Mouse (Mus musculus) forebrain, embryonic 16.5 days (tissue): ENCODE data around the gene Plekhg6. TPM values are rescaled to one million over a fixed set of nuclear protein-coding genes. Genes with fewer than 3 reads are reported as not detected.

Experiments used
- ATAC-seq: fragments of 200-750 bp; cut with Nextera tagmentation; 2 replicates; pipeline ENCODE4 v1.8.0; 2017; ENCODE audit warnings: mild to moderate bottlenecking, moderate library complexity
- H3K27ac ChIP-seq: fragments of 300-500 bp; sonication (generic); 2 replicates; pipeline ENCODE4 v1.5.1; 2014; ENCODE audit warnings: low read length, control low read depth
- H3K27me3 ChIP-seq: fragments of 300-500 bp; sonication (generic); replicated peaks from 2 replicates; pipeline ENCODE4 v1.6.1; 2014; ENCODE audit warnings: low read length; ENCODE audit not compliant: control insufficient read depth, insufficient read depth
- H3K36me3 ChIP-seq: fragments of 300-500 bp; sonication (generic); 2 replicates; pipeline ENCODE4 v1.6.1; 2014; ENCODE audit not compliant: control insufficient read depth, insufficient read depth
- H3K4me1 ChIP-seq: fragments of 300-500 bp; sonication (generic); replicated peaks from 2 replicates; pipeline ENCODE4 v1.6.1; 2014; ENCODE audit warnings: low read length; ENCODE audit not compliant: control insufficient read depth, insufficient read depth
- H3K4me2 ChIP-seq: fragments of 300-500 bp; sonication (generic); 2 replicates; pipeline ENCODE4 v1.6.1; 2014; ENCODE audit warnings: mild to moderate bottlenecking, low read length, control low read depth
- H3K4me3 ChIP-seq: fragments of 300-500 bp; sonication (generic); replicated peaks from 2 replicates; pipeline ENCODE4 v1.5.1; 2014; ENCODE audit warnings: mild to moderate bottlenecking, low read length, control low read depth
- H3K9ac ChIP-seq: fragments of 300-500 bp; sonication (generic); replicated peaks from 2 replicates; pipeline ENCODE4 v1.6.1; 2014; ENCODE audit warnings: low read depth, low read length, control low read depth
- H3K9me3 ChIP-seq: fragments of 300-500 bp; sonication (generic); 2 replicates; pipeline ENCODE4 v1.6.1; 2016; ENCODE audit warnings: low read length; ENCODE audit not compliant: control insufficient read depth
- WGBS: fragments of 180-500 bp; shearing (Covaris S2); extraction: QIAGEN DNeasy Blood & Tissue Kit; methylation state at CpG from one replicate; pipeline ENCODE4 v1.1.7; 2014; 5-methylcytosine and 5-hydroxymethylcytosine counted together
- polyA plus RNA-seq: library from polyadenylated mRNA; unstranded; fragments of >200 nt; fragmentation: Nextera tagmentation; extraction: Ambion mirVana; gene quantifications from 2 replicates; pipeline ENCODE4 v1.2.1, GENCODE M21; 2015

Gene Plekhg6
- polyA plus RNA-seq, 1 experiment from 2014 or later, result not detected

DNA sequence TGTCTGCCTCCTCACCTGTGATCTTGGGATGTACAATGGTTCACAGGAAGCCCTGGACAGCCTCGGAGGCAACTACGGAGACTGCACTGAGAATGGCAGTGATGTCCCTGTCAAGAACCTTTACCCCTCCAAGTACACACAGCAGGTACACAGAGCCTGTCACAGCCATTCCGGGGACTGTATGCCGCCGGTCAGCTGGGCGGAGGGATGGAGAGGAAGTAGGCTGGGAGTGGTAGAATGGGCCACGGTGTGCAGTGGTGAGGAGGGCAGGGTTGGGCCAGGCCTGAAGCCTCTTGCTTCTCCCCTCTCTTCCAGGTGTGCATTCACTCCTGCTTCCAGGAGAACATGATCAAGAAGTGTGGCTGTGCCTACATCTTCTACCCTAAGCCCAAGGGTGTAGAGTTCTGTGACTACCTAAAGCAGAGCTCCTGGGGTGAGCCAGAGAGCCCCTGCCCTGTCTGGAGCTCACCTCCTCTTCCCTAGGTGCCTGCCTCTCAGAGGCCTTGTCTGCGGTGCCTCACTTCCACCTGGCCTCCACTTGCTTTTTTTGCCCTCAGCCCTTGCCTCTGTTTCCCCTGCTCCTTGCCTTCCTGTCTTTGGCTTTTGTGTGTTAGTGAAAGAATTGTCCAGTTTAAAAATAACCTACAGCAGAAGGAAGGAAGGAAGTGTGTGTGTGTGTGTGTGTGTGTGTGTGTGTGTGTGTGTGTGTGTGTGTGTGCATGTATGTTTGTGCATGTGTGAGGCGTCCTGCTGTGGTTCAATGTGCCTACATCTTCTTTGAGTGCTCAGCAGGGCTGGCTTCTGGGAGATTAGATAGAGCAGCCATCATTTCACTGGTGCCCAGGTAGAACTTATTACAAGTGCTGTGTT is 41.6 kb downstream of the Plekhg6 start:
- ATAC-seq, result no peak
- no peaks in the 10 kb centered on the region for H3K36me3 ChIP-seq
- no peaks in the 10 kb centered on the region for H3K9me3 ChIP-seq
- H3K4me2 ChIP-seq, result no peak overlapping the region
- no peak overlapping the region for H3K9ac ChIP-seq
- H3K27ac ChIP-seq, result no peak overlapping the region
- H3K4me3 ChIP-seq, result no peak overlapping the region
- 73% methylated on average over 9 of the region's 9 CpGs for WGBS
- H3K27me3 ChIP-seq, result no peaks in the 10 kb centered on the region
- H3K4me1 ChIP-seq, result no peaks in the 10 kb centered on the region

DNA sequence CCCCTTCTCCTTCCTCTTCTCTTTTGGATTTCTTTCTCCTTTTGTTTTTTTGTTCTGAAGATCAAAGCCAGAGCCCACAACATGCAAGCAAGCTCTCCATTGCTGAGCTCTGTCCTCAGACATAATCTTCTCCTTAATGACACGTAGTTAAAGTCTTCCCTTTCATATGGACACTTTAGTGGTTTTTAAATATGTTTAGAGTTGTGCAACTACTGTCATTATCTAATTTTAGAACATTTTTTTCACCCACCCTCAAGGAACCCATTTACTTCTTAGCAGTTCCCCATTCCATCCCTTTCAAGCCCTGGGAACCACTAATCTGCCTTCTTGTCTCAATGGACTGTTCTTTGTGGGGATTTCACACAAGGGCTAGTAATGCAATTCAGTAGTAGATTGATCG is 46.2 kb downstream of the Plekhg6 start:
- H3K36me3 ChIP-seq, result no peaks in the 10 kb centered on the region
- H3K4me1 ChIP-seq, result peaks cover 7% of the 10 kb centered on the region; the same call in 1 of the 2 replicates
- no peak overlapping the region for H3K27ac ChIP-seq
- no peak overlapping the region for H3K4me3 ChIP-seq
- H3K4me2 ChIP-seq, result no peak overlapping the region
- ATAC-seq, result no peak
- no peak overlapping the region for H3K9ac ChIP-seq
- WGBS, result 44% methylated on average over 2 of the region's 2 CpGs
- H3K27me3 ChIP-seq, result no peaks in the 10 kb centered on the region
- no peaks in the 10 kb centered on the region for H3K9me3 ChIP-seq

DNA sequence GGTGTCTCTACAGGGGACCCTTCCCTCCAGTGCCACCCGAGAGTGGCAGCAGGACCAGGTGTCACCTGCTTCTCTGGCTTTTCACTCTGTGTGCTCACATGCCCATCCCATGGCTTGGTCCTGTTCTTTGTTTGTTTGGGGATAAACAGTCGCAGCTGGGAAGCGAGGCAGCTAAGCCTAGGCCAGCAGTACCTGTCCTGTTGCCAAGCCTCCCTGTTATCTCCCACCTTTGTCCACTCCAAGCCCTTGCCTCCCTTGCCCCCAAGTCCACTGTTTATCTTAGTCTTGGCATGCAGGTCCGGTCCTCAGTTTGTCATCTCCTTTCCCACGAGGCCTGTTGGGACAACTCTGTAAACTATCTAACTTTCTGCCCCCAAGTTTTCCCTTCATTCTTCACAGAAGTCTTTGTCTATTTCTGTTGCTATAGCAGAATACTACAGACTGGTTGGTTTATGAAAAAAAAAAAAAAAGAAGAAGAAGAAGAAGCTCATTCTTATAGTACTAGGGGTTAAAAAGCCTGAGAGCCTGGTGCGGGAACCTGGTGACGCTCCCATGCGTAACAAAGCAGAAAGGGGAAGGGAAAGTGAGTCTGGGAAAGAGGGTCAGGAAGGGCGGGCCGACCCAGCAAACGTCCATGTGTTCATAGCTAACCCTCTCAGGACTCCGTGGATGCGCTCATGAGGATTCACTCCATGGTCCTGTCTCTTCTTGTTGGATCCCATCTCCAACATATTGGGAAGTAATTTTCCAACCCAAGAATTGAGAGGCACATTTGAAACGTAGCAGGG is 47.3 kb downstream of the Plekhg6 start:
- ATAC-seq, result no peak
- Histone ChIP-seq H3K4me2 (no peak overlapping the region), H3K4me1 (peaks cover 7% of the 10 kb centered on the region; the same call in 1 of the 2 replicates), H3K9ac (no peak overlapping the region), H3K27me3 (no peaks in the 10 kb centered on the region), H3K27ac (no peak overlapping the region), H3K4me3 (no peak overlapping the region), H3K9me3 (no peaks in the 10 kb centered on the region), H3K36me3 (no peaks in the 10 kb centered on the region)
- 75% methylated on average over 14 of the region's 14 CpGs for WGBS

DNA sequence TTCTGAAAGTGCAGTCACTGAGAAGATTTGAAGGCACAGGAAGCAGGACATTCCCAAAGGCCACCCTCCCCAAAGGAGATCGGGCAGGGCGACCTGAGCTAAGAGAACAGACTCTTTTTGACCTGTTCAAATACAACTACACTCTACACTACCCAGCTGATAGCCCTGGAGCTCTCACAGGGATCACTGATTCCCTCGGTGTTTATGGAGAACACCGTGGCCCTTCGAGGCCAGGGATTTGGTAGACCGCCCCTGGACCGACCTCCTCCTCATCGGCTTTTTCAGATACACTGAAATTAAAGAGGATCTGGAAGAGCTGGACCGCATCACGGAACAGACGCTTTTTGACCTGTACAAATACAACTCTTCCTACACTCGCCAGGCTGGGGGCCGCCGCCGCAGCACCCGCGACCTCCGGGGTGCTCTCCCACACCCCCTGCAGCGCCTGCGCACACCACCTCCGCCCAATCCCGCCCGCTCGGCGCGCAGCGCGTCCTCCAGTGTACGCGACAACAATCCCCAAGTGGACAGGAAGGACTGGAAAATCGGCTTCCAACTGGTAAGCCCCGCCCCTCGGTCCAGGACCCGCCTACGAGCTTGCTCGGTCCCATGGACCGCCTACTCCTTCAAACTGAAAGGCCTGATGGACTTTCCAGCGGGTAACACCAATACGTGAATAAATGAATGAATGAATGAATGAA is 49.8 kb downstream of the Plekhg6 start:
- WGBS, result under 1% methylated on average over 39 of the region's 39 CpGs
- Histone ChIP-seq H3K27ac (no peak overlapping the region), H3K36me3 (no peaks in the 10 kb centered on the region)

DNA sequence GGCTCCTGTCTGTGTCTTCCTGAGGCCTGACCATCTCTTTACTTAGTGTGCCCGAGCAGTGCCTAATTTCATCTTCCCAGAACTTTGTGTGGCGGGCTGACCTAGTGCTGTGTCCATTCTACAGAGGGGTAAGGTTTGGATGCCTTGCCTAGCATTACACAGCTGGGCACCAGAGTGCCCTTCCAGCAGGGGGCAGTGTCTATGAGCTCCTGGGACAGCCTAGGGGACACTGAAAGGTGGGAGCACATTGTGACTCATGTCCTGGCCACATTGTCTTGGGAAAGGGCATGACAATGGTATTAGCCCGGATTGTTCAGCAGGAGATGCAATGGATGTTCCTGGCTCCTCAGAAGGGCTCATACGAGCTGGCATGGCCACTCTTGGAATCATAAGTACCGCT is 52.4 kb downstream of the Plekhg6 start:
- no peaks in the 10 kb centered on the region for H3K9me3 ChIP-seq
- H3K9ac ChIP-seq, result no peak overlapping the region
- WGBS, result 82% methylated on average over 5 of the region's 5 CpGs
- H3K4me1 ChIP-seq, result peaks cover 7% of the 10 kb centered on the region; the same call in 1 of the 2 replicates
- no peak overlapping the region for H3K4me2 ChIP-seq
- no peak overlapping the region for H3K27ac ChIP-seq
- no peak overlapping the region for H3K4me3 ChIP-seq
- no peaks in the 10 kb centered on the region for H3K27me3 ChIP-seq
- no peaks in the 10 kb centered on the region for H3K36me3 ChIP-seq
- no peak for ATAC-seq

More for the DNA sequence above, 49.8 kb downstream of the Plekhg6 start:
- Histone ChIP-seq H3K27me3 (no peaks in the 10 kb centered on the region), H3K4me2 (peak overlapping the region; percentile 93), H3K4me1 (peaks cover 7% of the 10 kb centered on the region; the same call in 1 of the 2 replicates), H3K4me3 (peak overlapping the region; percentile 61), H3K9ac (peak overlapping the region; percentile 66), H3K9me3 (no peaks in the 10 kb centered on the region)
- ATAC-seq, result peak; percentile 88

DNA sequence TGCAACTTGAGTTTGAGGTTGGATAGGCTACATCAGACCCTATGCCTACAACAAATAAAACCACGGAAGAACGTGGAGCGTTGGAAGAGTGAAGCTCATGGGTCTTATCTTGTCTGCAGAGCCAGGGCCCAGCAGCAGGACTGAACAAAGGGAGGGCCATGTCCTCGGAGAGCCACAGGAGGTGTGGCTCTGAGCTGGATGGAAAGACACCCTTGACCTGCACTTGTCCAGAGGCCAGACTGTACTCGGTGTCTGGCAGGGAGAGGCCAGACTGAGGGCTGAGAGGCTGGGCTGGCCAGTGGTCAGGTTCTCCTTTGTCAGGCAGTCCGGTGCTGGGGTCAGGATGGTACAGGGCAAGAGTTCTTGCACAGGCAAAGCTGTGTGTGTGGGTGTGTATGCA is 55.3 kb downstream of the Plekhg6 start:
- Histone ChIP-seq H3K4me1 (0 out of 2 replicates have a peak, but pooled peaks cover 3% of the 10 kb centered on the region), H3K27ac (no peak overlapping the region), H3K9me3 (no peaks in the 10 kb centered on the region), H3K9ac (no peak overlapping the region), H3K36me3 (no peaks in the 10 kb centered on the region), H3K27me3 (peaks cover 16% of the 10 kb centered on the region), H3K4me2 (no peak overlapping the region), H3K4me3 (no peak overlapping the region)
- ATAC-seq, result no peak
- WGBS, result 76% methylated on average over 6 of the region's 6 CpGs

DNA sequence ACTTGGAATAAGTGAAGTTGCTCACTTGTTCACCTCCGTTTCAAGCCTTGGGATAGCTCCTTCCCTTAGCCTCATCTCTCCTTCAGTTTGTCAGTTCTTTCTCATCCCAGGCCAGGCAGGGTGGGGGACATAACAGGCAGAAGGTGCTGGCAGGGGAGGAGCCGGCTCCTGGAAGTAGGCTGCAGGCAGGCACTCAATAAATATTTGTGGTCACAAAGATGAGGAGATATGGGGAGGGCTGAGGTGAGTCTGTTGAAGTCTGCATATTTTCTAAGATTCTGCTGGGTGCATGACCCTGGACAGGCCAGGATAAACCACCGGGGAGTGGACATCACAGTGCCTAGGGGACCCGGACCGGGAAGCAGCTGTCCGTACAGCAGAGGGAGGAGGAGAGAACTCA is 57.0 kb downstream of the Plekhg6 start:
- peaks cover 22% of the 10 kb centered on the region for H3K27me3 ChIP-seq
- WGBS, result 71% methylated on average over 6 of the region's 6 CpGs
- no peaks in the 10 kb centered on the region for H3K36me3 ChIP-seq
- no peaks in the 10 kb centered on the region for H3K9me3 ChIP-seq
- no peak overlapping the region for H3K9ac ChIP-seq
- no peak for ATAC-seq
- no peak overlapping the region for H3K27ac ChIP-seq
- no peak overlapping the region for H3K4me2 ChIP-seq
- H3K4me3 ChIP-seq, result no peak overlapping the region
- 0 out of 2 replicates have a peak, but pooled peaks cover 3% of the 10 kb centered on the region for H3K4me1 ChIP-seq

DNA sequence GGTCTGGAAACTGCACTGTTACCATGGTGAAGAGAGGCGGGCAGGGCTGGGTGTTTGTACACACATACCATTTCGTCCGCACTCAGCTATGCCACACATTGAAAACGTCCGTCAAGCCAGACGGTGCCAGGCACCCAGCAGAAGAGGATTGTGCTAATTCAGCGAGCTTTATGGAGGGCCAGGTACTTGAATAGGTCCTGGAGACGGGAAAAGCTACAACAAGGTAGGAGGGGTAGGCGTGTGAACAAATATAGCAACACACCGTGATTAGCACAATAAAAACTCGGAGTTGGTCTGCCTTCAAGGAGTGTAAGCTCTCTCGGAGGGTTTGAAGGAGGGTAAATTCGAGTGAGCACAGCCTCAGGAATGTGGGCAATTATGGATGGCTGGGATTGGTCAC is 57.8 kb downstream of the Plekhg6 start:
- 35% methylated on average over 13 of the region's 13 CpGs for WGBS

More for the DNA sequence above, 57.8 kb downstream of the Plekhg6 start:
- no peak for ATAC-seq
- H3K9ac ChIP-seq, result no peak overlapping the region
- no peak overlapping the region for H3K27ac ChIP-seq
- H3K4me1 ChIP-seq, result 0 out of 2 replicates have a peak, but pooled peaks cover 3% of the 10 kb centered on the region
- H3K4me3 ChIP-seq, result no peak overlapping the region
- H3K36me3 ChIP-seq, result no peaks in the 10 kb centered on the region
- H3K4me2 ChIP-seq, result no peak overlapping the region
- H3K9me3 ChIP-seq, result no peaks in the 10 kb centered on the region
- peaks cover 22% of the 10 kb centered on the region for H3K27me3 ChIP-seq
